In genomic region chr1:153129992-153130713, GRCm38 (mm10) we compare ENCODE assay signal across 10 mouse cellular contexts. TPM values are rescaled to one million over a fixed set of nuclear protein-coding genes. Genes with fewer than 3 reads are reported as not detected.
A peak's percentile ranks its signal among the peaks of the same experiment; 100 is the strongest.
DNase-seq lines count a peak whose midpoint lies in the region; ATAC-seq and TF ChIP-seq lines count a peak whose summit lies in the region.
"Had no signal": no experiment of that assay in that cellular context is flagged by ENCODE, and none has a peak within 500 bp of the region (broad histone marks: within the 10 kb centered on the region; RNA-seq: fewer than 3 reads in every experiment).

No protein-coding gene starts in this region.

- H3K27me3 ChIP-seq in MEL (ENCODE audit: control insufficient read depth in 1 of 2, insufficient read depth in 2 of 2, low read length in 2 of 2), result peaks cover 2% of the 10 kb centered on the region in 2 experiments; a peak in 1 of 4 replicates
- no peaks in the 10 kb centered on the region for H3K27me3 ChIP-seq in forebrain, postnatal 0 days (ENCODE audit: insufficient read depth, low read length)
- H3K27me3 ChIP-seq: hindbrain, embryonic 12.5 days had no signal

- no peak overlapping the region for H3K4me3 ChIP-seq in MEL (ENCODE audit: control insufficient read depth in 1 of 2, insufficient read depth in 1 of 2, low read depth in 2 of 2, low read length in 2 of 2)
- H3K4me3 ChIP-seq in forebrain, postnatal 0 days (ENCODE audit: low read depth, low read length), result no peak overlapping the region
- H3K4me3 ChIP-seq: hindbrain, embryonic 12.5 days; left cerebral cortex, adult 2 months had no signal

- H3K9ac ChIP-seq in MEL (ENCODE audit: control insufficient read depth, low read depth, low read length, poor library complexity, severe bottlenecking), result no peak overlapping the region
- no peak overlapping the region for H3K9ac ChIP-seq in forebrain, postnatal 0 days
- H3K9ac ChIP-seq: hindbrain, embryonic 12.5 days had no signal

- no peak for TF ChIP-seq CTCF in MEL (IDR thresholded peaks at IDR 0.05 in 2 of 3, conservative IDR thresholded peaks at IDR 0.05 in 1 of 3; ENCODE audit: control insufficient read depth in 1 of 3, insufficient read depth in 1 of 3, low read depth in 2 of 3, low read length in 3 of 3, poor library complexity in 1 of 3, severe bottlenecking in 1 of 3)
- no peak for TF ChIP-seq CTCF in forebrain, postnatal 0 days (IDR thresholded peaks at IDR 0.05; ENCODE audit: low read depth)

- H3K4me2 ChIP-seq in forebrain, postnatal 0 days (ENCODE audit: low read depth), result no peak overlapping the region
- H3K4me2 ChIP-seq: hindbrain, embryonic 12.5 days had no signal

- TF ChIP-seq POLR2A in MEL (IDR thresholded peaks at IDR 0.05; ENCODE audit: control insufficient read depth in 1 of 2, insufficient read depth in 1 of 2, low read depth in 1 of 2, low read length in 2 of 2, poor library complexity in 1 of 2), result no peak

- H3K79me2 ChIP-seq in MEL (ENCODE audit: control insufficient read depth, insufficient read depth, low read length, poor library complexity), result no peaks in the 10 kb centered on the region

- peak; percentile 83 for DNase-seq in 3134 (ENCODE audit: extremely low read depth, insufficient read length, low spot score)
- peak; percentile 45 for DNase-seq in MEL (ENCODE audit: low read depth, low spot score)
- peak; percentile 24 to 47 for DNase-seq in gastrocnemius, adult 8-10 months (ENCODE audit: low spot score in 2 of 2)
- peak; percentile 74 for DNase-seq in induced T-regulatory cell, adult 2 months (ENCODE audit: low read depth)
- no peak for DNase-seq in forebrain, postnatal 0 days
- no peak for DNase-seq in testis, postnatal 14 days (ENCODE audit: low spot score)
- no peak for DNase-seq in neural tube, embryonic 10.5 days (ENCODE audit: extremely low spot score, low spot score)
- DNase-seq in right cerebral cortex, postnatal 10 days (ENCODE audit: low spot score in 2 of 2), result no peak

- H3K36me3 ChIP-seq in MEL (ENCODE audit: control insufficient read depth in 1 of 2, insufficient read depth in 2 of 2, low read length in 2 of 2), result peaks cover 0 to 9% of the 10 kb centered on the region in 2 experiments; a peak in 2 of 4 replicates
- no peaks in the 10 kb centered on the region for H3K36me3 ChIP-seq in forebrain, postnatal 0 days (ENCODE audit: insufficient read depth)
- H3K36me3 ChIP-seq: hindbrain, embryonic 12.5 days had no signal

- H3K27ac ChIP-seq in MEL (ENCODE audit: control insufficient read depth, low read depth, low read length), result no peak overlapping the region
- H3K27ac ChIP-seq in forebrain, postnatal 0 days (ENCODE audit: low read depth, low read length), result no peak overlapping the region
- H3K27ac ChIP-seq: hindbrain, embryonic 12.5 days; left cerebral cortex, adult 2 months had no signal

- no peak for TF ChIP-seq RAD21 in MEL (IDR thresholded peaks at IDR 0.05; ENCODE audit: low read depth, low read length)

- H3K9me3 ChIP-seq in MEL (replicated peaks; ENCODE audit: insufficient read depth, low read length), result no peaks in the 10 kb centered on the region
- H3K9me3 ChIP-seq in forebrain, postnatal 0 days (ENCODE audit: low read length), result no peaks in the 10 kb centered on the region
- H3K9me3 ChIP-seq: hindbrain, embryonic 12.5 days had no signal

- 85% methylated on average over 11 of the region's 11 CpGs for WGBS in forebrain, postnatal 0 days

- H3K4me1 ChIP-seq in MEL (ENCODE audit: control insufficient read depth in 1 of 2, insufficient read depth in 2 of 2, low read length in 2 of 2), result peaks cover 0 to 15% of the 10 kb centered on the region in 2 experiments; a peak in 2 of 4 replicates
- H3K4me1 ChIP-seq in forebrain, postnatal 0 days (ENCODE audit: insufficient read depth), result no peaks in the 10 kb centered on the region

- ATAC-seq in forebrain, postnatal 0 days, result no peak

- TF ChIP-seq EP300 in MEL (IDR thresholded peaks at IDR 0.05; ENCODE audit: low read depth in 1 of 2, low read length in 2 of 2), result no peak

TF ChIP-seq in MEL, 35 proteins besides CTCF, POLR2A, EP300 and RAD21:
- TF ChIP-seq GABPA (IDR thresholded peaks at IDR 0.05; ENCODE audit: low read depth, low read length) (no peak), JUND (IDR thresholded peaks at IDR 0.05; ENCODE audit: low read depth, low read length) (no peak)

RNA-seq across cellular contexts. Expression of gene Lamc2, which starts 56.1 kb away (rescaled TPM):
- total RNA-seq in MEL (2012; rRNA removed), result 0.03 and 0.04 TPM in 2 replicates
- under 1 TPM in 1 of 2 experiments, not detected in 1; 0.03 TPM for polyA plus RNA-seq in MEL (2012; ENCODE audit: insufficient read depth in 1 of 2, insufficient read length in 2 of 2, low read depth in 1 of 2, low replicate concordance in 2 of 2, missing spikeins in 1 of 2)
- 1 to 10 TPM; 1.8 to 4.9 (median 3.0) TPM for total RNA-seq in gastrocnemius, adult 8-10 months (2022)
- 5.2 and 5.8 TPM in 2 replicates for total RNA-seq in forebrain, postnatal 0 days (2014; rRNA removed)
- polyA plus RNA-seq in forebrain, postnatal 0 days (2015; fragmentation: Nextera tagmentation; extraction: Ambion mirVana), result 2.8 and 4.4 TPM in 2 replicates

Comparison
In these comparisons a context has a peak if more than half of its experiments do, and no peak if none do; other contexts are left out.
1. DNase-seq: peak in 3134 (single experiment), MEL (single experiment), gastrocnemius, adult 8-10 months (2 of 2) and induced T-regulatory cell, adult 2 months (single experiment); none in forebrain, postnatal 0 days (single experiment), testis, postnatal 14 days (single experiment), neural tube, embryonic 10.5 days (single experiment) and right cerebral cortex, postnatal 10 days (0 of 2).